Comparison of ENCODE assay signal across 8 mouse cellular contexts in the genomic region with DNA sequence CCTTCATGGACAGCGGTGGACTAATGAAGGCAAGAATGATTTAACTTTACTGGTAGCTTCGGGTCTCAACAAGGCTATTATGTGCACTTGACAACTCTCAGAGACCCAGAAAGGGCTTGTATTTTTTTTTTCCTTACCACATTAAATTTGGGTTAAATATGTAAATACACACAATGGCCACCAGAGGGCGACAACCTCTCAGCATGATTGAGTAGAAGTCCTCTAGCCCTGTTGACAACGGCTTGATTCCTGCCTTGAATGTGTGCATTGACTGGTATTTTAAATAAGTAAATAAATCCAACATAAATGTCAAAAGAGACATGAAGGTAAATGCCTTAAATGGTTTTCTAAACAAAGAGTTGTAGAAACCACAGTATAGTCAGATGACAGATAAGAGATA. TPM values are rescaled to one million over a fixed set of nuclear protein-coding genes. Genes with fewer than 3 reads are reported as not detected.
DNase-seq lines count a peak whose midpoint lies in the region; ATAC-seq and TF ChIP-seq lines count a peak whose summit lies in the region.

No protein-coding gene starts in this region.

- H3K36me3 ChIP-seq in heart, postnatal 0 days (replicated peaks; ENCODE audit: control insufficient read depth, insufficient read depth, low read length), result no peaks in the 10 kb centered on the region
- no peaks in the 10 kb centered on the region for H3K36me3 ChIP-seq in lung, embryonic 14.5 days (ENCODE audit: insufficient read depth)

- no peaks in the 10 kb centered on the region for H3K4me1 ChIP-seq in heart, postnatal 0 days (ENCODE audit: control insufficient read depth, insufficient read depth)
- H3K4me1 ChIP-seq in lung, embryonic 14.5 days (ENCODE audit: insufficient read depth), result no peaks in the 10 kb centered on the region

- no peak overlapping the region for H3K4me2 ChIP-seq in heart, postnatal 0 days (ENCODE audit: low read depth, low read length)
- H3K4me2 ChIP-seq in lung, embryonic 14.5 days, result no peak overlapping the region

- H3K9me3 ChIP-seq in heart, postnatal 0 days (replicated peaks; ENCODE audit: control insufficient read depth, low read length), result no peaks in the 10 kb centered on the region
- no peaks in the 10 kb centered on the region for H3K9me3 ChIP-seq in lung, embryonic 14.5 days (ENCODE audit: low read depth, low read length)

- peak; percentile 78 for TF ChIP-seq CTCF in heart, postnatal 0 days (IDR thresholded peaks at IDR 0.05; ENCODE audit: low read depth)
- peak; percentile 90 for TF ChIP-seq CTCF in lung, embryonic 14.5 days (IDR thresholded peaks at IDR 0.05; ENCODE audit: low read depth)

- WGBS in heart, postnatal 0 days, result 10% methylated on average over 4 of the region's 4 CpGs
- 3% methylated on average over 4 of the region's 4 CpGs for WGBS in lung, embryonic 14.5 days

- H3K4me3 ChIP-seq in heart, postnatal 0 days (ENCODE audit: low read depth, low read length), result no peak overlapping the region
- no peak overlapping the region for H3K4me3 ChIP-seq in lung, embryonic 14.5 days (ENCODE audit: low read depth, low read length)

- peak; percentile 40 for DNase-seq in gastrocnemius, adult 18-20 months (ENCODE audit: low spot score)
- DNase-seq in gastrocnemius, postnatal 25 days, result no peak
- DNase-seq in right cerebral cortex, adult 18-20 months, result peak; percentile 31
- DNase-seq in right cerebral cortex, postnatal 36 days (ENCODE audit: low spot score in 2 of 2), result no peak
- peak; percentile 54 for DNase-seq in c-Kit-positive CD71-positive TER-119-positive erythroid progenitor cells, embryonic 14.5 days (ENCODE audit: low spot score)
- DNase-seq in heart, postnatal 0 days (ENCODE audit: low spot score), result peak; percentile 25
- DNase-seq in lung, embryonic 14.5 days, result peak; percentile 92
- peak; percentile 75 for DNase-seq in thymus, postnatal 0 days (ENCODE audit: low spot score)

- no peak overlapping the region for H3K27ac ChIP-seq in heart, postnatal 0 days (ENCODE audit: low read depth)
- H3K27ac ChIP-seq in lung, embryonic 14.5 days (ENCODE audit: low read depth), result no peak overlapping the region

- H3K27me3 ChIP-seq in heart, postnatal 0 days (ENCODE audit: control insufficient read depth, insufficient read depth, low read length), result no peaks in the 10 kb centered on the region
- H3K27me3 ChIP-seq in lung, embryonic 14.5 days (ENCODE audit: insufficient read depth, low read length), result no peaks in the 10 kb centered on the region

- ATAC-seq in heart, postnatal 0 days (ENCODE audit: insufficient read depth, low read depth), result no peak
- ATAC-seq in lung, embryonic 14.5 days (ENCODE audit: insufficient read depth), result no peak

- no peak for TF ChIP-seq EP300 in heart, postnatal 0 days (IDR thresholded peaks at IDR 0.05; ENCODE audit: low read depth)

- no peak overlapping the region for H3K9ac ChIP-seq in heart, postnatal 0 days (replicated peaks; ENCODE audit: low read depth, low read length)
- H3K9ac ChIP-seq in lung, embryonic 14.5 days, result no peak overlapping the region

RNA-seq across cellular contexts. Expression of a gene that starts 39.5 kb away (rescaled TPM):
- total RNA-seq in gastrocnemius, adult 18-20 months (2021), result 1 to 10 TPM; 1.7 to 2.0 TPM
- total RNA-seq in gastrocnemius, postnatal 25 days (2021), result 1 to 10 TPM; 3.6 to 3.8 TPM
- total RNA-seq in heart, postnatal 0 days (2014; rRNA removed; ENCODE audit: low replicate concordance), result 6.4 and 8.4 TPM in 2 replicates
- polyA plus RNA-seq in heart, postnatal 0 days (2015; fragmentation: Nextera tagmentation; extraction: Ambion mirVana), result 3.5 and 3.9 TPM in 2 replicates
- 59.3 and 66.6 TPM in 2 replicates for polyA plus RNA-seq in lung, embryonic 14.5 days (2014; fragmentation: Nextera tagmentation; extraction: Ambion mirVana)
- polyA plus RNA-seq in thymus, postnatal 0 days (2015; fragmentation: Nextera tagmentation; extraction: Ambion mirVana), result 1.9 and 2.0 TPM in 2 replicates

Comparison
In these comparisons a context has a peak if more than half of its experiments do, and no peak if none do; other contexts are left out.
1. DNase-seq: peak in gastrocnemius, adult 18-20 months (single experiment), right cerebral cortex, adult 18-20 months (single experiment), c-Kit-positive CD71-positive TER-119-positive erythroid progenitor cells, embryonic 14.5 days (single experiment), heart, postnatal 0 days (single experiment), lung, embryonic 14.5 days (single experiment) and thymus, postnatal 0 days (single experiment); none in gastrocnemius, postnatal 25 days (single experiment) and right cerebral cortex, postnatal 36 days (0 of 2).